Mouse (Mus musculus) testis, adult 2 months (tissue): ENCODE results near the gene Ly75. TPM values are rescaled to one million over a fixed set of nuclear protein-coding genes. Genes with fewer than 3 reads are reported as not detected.

ENCODE experiments used
- H3K27ac ChIP-seq: fragments of 200-500 bp; 2 replicates; pipeline ENCODE4 v1.5.1; 2012; ENCODE audit warnings: low read depth, low read length; ENCODE audit not compliant: control insufficient read depth, insufficient read depth
- H3K27me3 ChIP-seq: fragments of 200-500 bp; 2 replicates; pipeline ENCODE4 v1.6.1; 2012; ENCODE audit warnings: mild to moderate bottlenecking, low read length, moderate library complexity; ENCODE audit not compliant: control insufficient read depth, insufficient read depth
- H3K36me3 ChIP-seq: fragments of 200-500 bp; 2 replicates; pipeline ENCODE4 v1.6.1; 2012; ENCODE audit warnings: mild to moderate bottlenecking, low read length; ENCODE audit not compliant: control insufficient read depth, insufficient read depth
- H3K4me1 ChIP-seq: fragments of 200-500 bp; 2 replicates; pipeline ENCODE4 v1.6.1; 2012; ENCODE audit warnings: low read length; ENCODE audit not compliant: control insufficient read depth, insufficient read depth
- H3K4me3 ChIP-seq: fragments of 200-500 bp; 2 replicates; pipeline ENCODE4 v1.5.1; 2012; ENCODE audit warnings: low read depth, mild to moderate bottlenecking, low read length, moderate library complexity, mixed read lengths; ENCODE audit not compliant: control insufficient read depth
- CTCF ChIP-seq: fragments of 200-500 bp; IDR thresholded peaks from 2 replicates; pipeline ENCODE4 v1.5.1; 2012; ENCODE audit warnings: low read depth, mild to moderate bottlenecking, inconsistent platforms, low read length, moderate library complexity; ENCODE audit not compliant: control insufficient read depth, insufficient read depth, insufficient replicate concordance
- POLR2A ChIP-seq: fragments of 200-500 bp; IDR thresholded peaks from 2 replicates; pipeline ENCODE4 v1.6.1; 2012; ENCODE audit warnings: low read depth, mild to moderate bottlenecking, inconsistent platforms, low read length, moderate library complexity; ENCODE audit not compliant: control insufficient read depth
- polyA plus RNA-seq: library from polyadenylated mRNA; depleted of rRNA; stranded (reverse); fragments of >200 nt; gene quantifications from 2 replicates; pipeline ENCODE4 v1.2.3, GENCODE M21; 2012

The Ly75 gene
- polyA plus RNA-seq, 1 experiment, result 0.54 TPM

- Histone ChIP-seq H3K4me3 (no peak overlapping the region), H3K36me3 (no peaks in the 10 kb centered on the region)
- TF ChIP-seq CTCF (no peak), POLR2A (no peak)
Measured at GRCm38 (mm10) chr2:60326948-60327347, 56.2 kb downstream of the Ly75 start.

GRCm38 (mm10) chr2:60323411-60323810, 59.7 kb downstream of the Ly75 start:
- no peaks in the 10 kb centered on the region for H3K4me1 ChIP-seq
- H3K36me3 ChIP-seq, result no peaks in the 10 kb centered on the region
- TF ChIP-seq POLR2A (no peak), CTCF (no peak)
- no peak overlapping the region for H3K27ac ChIP-seq
- H3K4me3 ChIP-seq, result no peak overlapping the region
- no peaks in the 10 kb centered on the region for H3K27me3 ChIP-seq

More at GRCm38 (mm10) chr2:60326948-60327347, 56.2 kb downstream of the Ly75 start:
- Histone ChIP-seq H3K27me3 (no peaks in the 10 kb centered on the region), H3K27ac (no peak overlapping the region), H3K4me1 (no peaks in the 10 kb centered on the region)

GRCm38 (mm10) chr2:60322031-60322726, 60.9 kb downstream of the Ly75 start:
- Histone ChIP-seq H3K36me3 (no peaks in the 10 kb centered on the region), H3K27me3 (no peaks in the 10 kb centered on the region), H3K4me1 (no peaks in the 10 kb centered on the region), H3K4me3 (no peak overlapping the region), H3K27ac (no peak overlapping the region)
- TF ChIP-seq CTCF, result no peak
- no peak for TF ChIP-seq POLR2A

- H3K27ac ChIP-seq, result no peak overlapping the region
- H3K36me3 ChIP-seq, result no peaks in the 10 kb centered on the region
- no peaks in the 10 kb centered on the region for H3K4me1 ChIP-seq
- no peak overlapping the region for H3K4me3 ChIP-seq
- TF ChIP-seq CTCF (no peak), POLR2A (no peak)
- no peaks in the 10 kb centered on the region for H3K27me3 ChIP-seq
Measured at GRCm38 (mm10) chr2:60303796-60304195, 79.3 kb downstream of the Ly75 start.

- Histone ChIP-seq H3K27me3 (no peaks in the 10 kb centered on the region), H3K4me3 (no peak overlapping the region), H3K27ac (no peak overlapping the region), H3K4me1 (no peaks in the 10 kb centered on the region), H3K36me3 (no peaks in the 10 kb centered on the region)
- TF ChIP-seq CTCF (no peak), POLR2A (no peak)
Measured at GRCm38 (mm10) chr2:60299323-60299722, 83.8 kb downstream of the Ly75 start.

- Histone ChIP-seq H3K36me3 (no peaks in the 10 kb centered on the region), H3K4me3 (no peak overlapping the region), H3K4me1 (no peaks in the 10 kb centered on the region), H3K27me3 (no peaks in the 10 kb centered on the region), H3K27ac (no peak overlapping the region)
- no peak for TF ChIP-seq POLR2A
- no peak for TF ChIP-seq CTCF
Measured at GRCm38 (mm10) chr2:60298266-60298665, 84.8 kb downstream of the Ly75 start.

- Histone ChIP-seq H3K4me1 (no peaks in the 10 kb centered on the region), H3K27me3 (no peaks in the 10 kb centered on the region), H3K27ac (no peak overlapping the region), H3K4me3 (no peak overlapping the region), H3K36me3 (no peaks in the 10 kb centered on the region)
- TF ChIP-seq POLR2A, result no peak
- no peak for TF ChIP-seq CTCF
Measured at GRCm38 (mm10) chr2:60291381-60291780, 91.7 kb downstream of the Ly75 start.

- no peak overlapping the region for H3K4me3 ChIP-seq
- H3K4me1 ChIP-seq, result no peaks in the 10 kb centered on the region
- TF ChIP-seq CTCF (no peak), POLR2A (no peak)
- no peak overlapping the region for H3K27ac ChIP-seq
- H3K36me3 ChIP-seq, result no peaks in the 10 kb centered on the region
- no peaks in the 10 kb centered on the region for H3K27me3 ChIP-seq
Measured at GRCm38 (mm10) chr2:60289451-60289850, 93.7 kb downstream of the Ly75 start.
